Mouse (Mus musculus): ENCODE results near the gene Slc2a13. TPM values are rescaled to one million over a fixed set of nuclear protein-coding genes. Genes with fewer than 3 reads are reported as not detected.

The Slc2a13 gene
- polyA plus RNA-seq, 1 experiment = not detected

GRCm38 (mm10) chr15:91572421-91573069, 516 bp downstream of the Slc2a13 start:
- no peak for TF ChIP-seq POLR2A (IDR thresholded peaks at IDR 0.05; ENCODE audit: insufficient read depth, low read depth, low read length)
- no peak for TF ChIP-seq CTCF (IDR thresholded peaks at IDR 0.05; ENCODE audit: insufficient read depth, low read depth, low read length)
- 1% methylated on average over 91 of the region's 91 CpGs for WGBS
- Histone ChIP-seq H3K4me3 (ENCODE audit: insufficient read depth, low read depth, low read length) (peak overlapping the region; percentile 74), H3K4me1 (ENCODE audit: control insufficient read depth, insufficient read depth, low read length) (peaks cover 3% of the 10 kb centered on the region; the same call in 1 of the 2 replicates), H3K27ac (ENCODE audit: insufficient read depth, low read depth, low read length) (peak overlapping the region; percentile 8; the same call in 1 of the 2 replicates)

GRCm38 (mm10) chr15:91571981-91572380, 1.1 kb downstream of the Slc2a13 start:
- peak overlapping the region; percentile 74 for H3K4me3 ChIP-seq (ENCODE audit: insufficient read depth, low read depth, low read length)
- H3K27ac ChIP-seq (ENCODE audit: insufficient read depth, low read depth, low read length) = no peak overlapping the region
- TF ChIP-seq POLR2A (IDR thresholded peaks at IDR 0.05; ENCODE audit: insufficient read depth, low read depth, low read length) (no peak), CTCF (IDR thresholded peaks at IDR 0.05; ENCODE audit: insufficient read depth, low read depth, low read length) (no peak)
- peaks cover 3% of the 10 kb centered on the region; the same call in 1 of the 2 replicates for H3K4me1 ChIP-seq (ENCODE audit: control insufficient read depth, insufficient read depth, low read length)
- WGBS = 14% methylated on average over 8 of the region's 8 CpGs

- TF ChIP-seq POLR2A (IDR thresholded peaks at IDR 0.05; ENCODE audit: insufficient read depth, low read depth, low read length) (no peak), CTCF (IDR thresholded peaks at IDR 0.05; ENCODE audit: insufficient read depth, low read depth, low read length) (no peak)
- Histone ChIP-seq H3K27ac (ENCODE audit: insufficient read depth, low read depth, low read length) (no peak overlapping the region), H3K4me1 (ENCODE audit: control insufficient read depth, insufficient read depth, low read length) (peaks cover 4% of the 10 kb centered on the region), H3K4me3 (ENCODE audit: insufficient read depth, low read depth, low read length) (no peak overlapping the region)
- WGBS = 83% methylated on average over 8 of the region's 8 CpGs
Observed at GRCm38 (mm10) chr15:91566784-91567183, 6.3 kb downstream of the Slc2a13 start.

GRCm38 (mm10) chr15:91565025-91565605, 7.9 kb downstream of the Slc2a13 start:
- peaks cover 4% of the 10 kb centered on the region for H3K4me1 ChIP-seq (ENCODE audit: control insufficient read depth, insufficient read depth, low read length)
- 95% methylated on average over 11 of the region's 11 CpGs for WGBS
- H3K27ac ChIP-seq (ENCODE audit: insufficient read depth, low read depth, low read length) = no peak overlapping the region
- H3K4me3 ChIP-seq (ENCODE audit: insufficient read depth, low read depth, low read length) = no peak overlapping the region
- no peak for TF ChIP-seq POLR2A (IDR thresholded peaks at IDR 0.05; ENCODE audit: insufficient read depth, low read depth, low read length)
- TF ChIP-seq CTCF (IDR thresholded peaks at IDR 0.05; ENCODE audit: insufficient read depth, low read depth, low read length) = no peak

- Histone ChIP-seq H3K4me1 (ENCODE audit: control insufficient read depth, insufficient read depth, low read length) (peaks cover 4% of the 10 kb centered on the region), H3K4me3 (ENCODE audit: insufficient read depth, low read depth, low read length) (no peak overlapping the region), H3K27ac (ENCODE audit: insufficient read depth, low read depth, low read length) (no peak overlapping the region)
- 83% methylated on average over 6 of the region's 6 CpGs for WGBS
- TF ChIP-seq CTCF (IDR thresholded peaks at IDR 0.05; ENCODE audit: insufficient read depth, low read depth, low read length) (no peak), POLR2A (IDR thresholded peaks at IDR 0.05; ENCODE audit: insufficient read depth, low read depth, low read length) (no peak)
Observed at GRCm38 (mm10) chr15:91561728-91562127, 11.3 kb downstream of the Slc2a13 start.

- TF ChIP-seq POLR2A (IDR thresholded peaks at IDR 0.05; ENCODE audit: insufficient read depth, low read depth, low read length) (no peak), CTCF (IDR thresholded peaks at IDR 0.05; ENCODE audit: insufficient read depth, low read depth, low read length) (no peak)
- 85% methylated on average over 6 of the region's 6 CpGs for WGBS
- Histone ChIP-seq H3K27ac (ENCODE audit: insufficient read depth, low read depth, low read length) (no peak overlapping the region), H3K4me1 (ENCODE audit: control insufficient read depth, insufficient read depth, low read length) (no peaks in the 10 kb centered on the region; the same call in 1 of the 2 replicates), H3K4me3 (ENCODE audit: insufficient read depth, low read depth, low read length) (no peak overlapping the region)
Observed at GRCm38 (mm10) chr15:91555336-91555736, 17.7 kb downstream of the Slc2a13 start.

- WGBS = 84% methylated on average over 12 of the region's 12 CpGs
- H3K27ac ChIP-seq (ENCODE audit: insufficient read depth, low read depth, low read length) = no peak overlapping the region
- TF ChIP-seq CTCF (IDR thresholded peaks at IDR 0.05; ENCODE audit: insufficient read depth, low read depth, low read length) (no peak), POLR2A (IDR thresholded peaks at IDR 0.05; ENCODE audit: insufficient read depth, low read depth, low read length) (no peak)
- H3K4me3 ChIP-seq (ENCODE audit: insufficient read depth, low read depth, low read length) = no peak overlapping the region
- H3K4me1 ChIP-seq (ENCODE audit: control insufficient read depth, insufficient read depth, low read length) = no peaks in the 10 kb centered on the region
Observed at GRCm38 (mm10) chr15:91548586-91549268, 24.3 kb downstream of the Slc2a13 start.

- 63% methylated on average over 4 of the region's 4 CpGs for WGBS
- Histone ChIP-seq H3K4me1 (ENCODE audit: control insufficient read depth, insufficient read depth, low read length) (no peaks in the 10 kb centered on the region), H3K4me3 (ENCODE audit: insufficient read depth, low read depth, low read length) (no peak overlapping the region), H3K27ac (ENCODE audit: insufficient read depth, low read depth, low read length) (no peak overlapping the region)
- TF ChIP-seq POLR2A (IDR thresholded peaks at IDR 0.05; ENCODE audit: insufficient read depth, low read depth, low read length) (no peak), CTCF (IDR thresholded peaks at IDR 0.05; ENCODE audit: insufficient read depth, low read depth, low read length) (no peak)
Observed at GRCm38 (mm10) chr15:91544586-91544985, 28.5 kb downstream of the Slc2a13 start.

- TF ChIP-seq POLR2A (IDR thresholded peaks at IDR 0.05; ENCODE audit: insufficient read depth, low read depth, low read length) = no peak
- no peak for TF ChIP-seq CTCF (IDR thresholded peaks at IDR 0.05; ENCODE audit: insufficient read depth, low read depth, low read length)
Observed at GRCm38 (mm10) chr15:91538439-91538838, 34.6 kb downstream of the Slc2a13 start.

More at GRCm38 (mm10) chr15:91538439-91538838, 34.6 kb downstream of the Slc2a13 start:
- Histone ChIP-seq H3K4me3 (ENCODE audit: insufficient read depth, low read depth, low read length) (no peak overlapping the region), H3K4me1 (ENCODE audit: control insufficient read depth, insufficient read depth, low read length) (no peaks in the 10 kb centered on the region), H3K27ac (ENCODE audit: insufficient read depth, low read depth, low read length) (no peak overlapping the region)

All from olfactory bulb, adult 2 months (tissue).